Mouse (Mus musculus) ovary, adult 10 weeks (tissue): Measurements from ENCODE around the gene Lpar6. TPM values are rescaled to one million over a fixed set of nuclear protein-coding genes. Genes with fewer than 3 reads are reported as not detected.

Experiments used
- polyA plus RNA-seq: library from polyadenylated mRNA; stranded (reverse); fragments of 350-450 nt; fragmentation: Illumina TruSeq; extraction: RNeasy Lipid Tissue Mini Kit (QIAGEN cat#74804); gene quantifications from one replicate; pipeline ENCODE4 v1.2.3, GENCODE M21; 2014

Gene Lpar6
- 16.2 TPM for polyA plus RNA-seq

GRCm38 (mm10) chr14:73237848-73238321 is at the start of gene Lpar6:
Gene Lpar6, plus strand, starts transcription at chr14:73237895.

Other genes starting within 250 kb of the Lpar6 start
- 2.0 TPM for gene Cysltr2, start 188.8 kb upstream of the Lpar6 start, polyA plus RNA-seq
- 82.7 TPM for gene Rcbtb2, start 114.9 kb upstream of the Lpar6 start, polyA plus RNA-seq
- 102 TPM for gene Rb1, start 87.9 kb downstream of the Lpar6 start, polyA plus RNA-seq
- gene Itm2b, start 147.4 kb downstream of the Lpar6 start, polyA plus RNA-seq = 2,060 TPM